Mouse (Mus musculus): ENCODE data around the gene Adcy6.

- TF ChIP-seq MYOD1 (IDR thresholded peaks at IDR 0.05; ENCODE audit: control insufficient read depth, insufficient read length, low read depth), result no peak
- TF ChIP-seq USF1 (IDR thresholded peaks at IDR 0.05; ENCODE audit: low read depth), result no peak
- TF ChIP-seq CTCF (IDR thresholded peaks at IDR 0.05; ENCODE audit: control insufficient read depth, insufficient read depth, insufficient read length), result no peak
- no peak for TF ChIP-seq MAX (IDR thresholded peaks at IDR 0.05)
- TF ChIP-seq FOSL1 (IDR thresholded peaks at IDR 0.05; ENCODE audit: insufficient read depth, low read length, poor library complexity, severe bottlenecking), result no peak
- TF ChIP-seq MYOG (IDR thresholded peaks at IDR 0.05; ENCODE audit: control insufficient read depth, extremely low read depth, insufficient read length), result no peak
- no peak for TF ChIP-seq CEBPB (IDR thresholded peaks at IDR 0.05; ENCODE audit: low read depth)
Observed at GRCm38 (mm10) chr15:98579310-98579709, 30.6 kb downstream of the Adcy6 start.

All from C2C12 (cell line).